Mouse (Mus musculus) lung, adult 2 months (tissue): ENCODE data around the gene Hikeshi. TPM values are rescaled to one million over a fixed set of nuclear protein-coding genes. Genes with fewer than 3 reads are reported as not detected.
A peak's percentile ranks its signal among the peaks of the same experiment; 100 is the strongest.

ENCODE experiments used
- DNase-seq: peaks from one replicate; pipeline ENCODE4 v3.0.0; 2022
- H3K4me1 ChIP-seq: fragments of 200-500 bp; 2 replicates; pipeline ENCODE4 v1.6.1; 2011; ENCODE audit warnings: low read length; ENCODE audit not compliant: control insufficient read depth, insufficient read depth
- H3K4me3 ChIP-seq: fragments of 200-500 bp; replicated peaks from 2 replicates; pipeline ENCODE3; 2011; ENCODE audit warnings: low read depth, mild to moderate bottlenecking, control low read depth, low read length; ENCODE audit errors: extremely low read depth
- CTCF ChIP-seq: fragments of 200-500 bp; IDR thresholded peaks from 2 replicates; pipeline ENCODE4 v1.5.1; 2011; ENCODE audit warnings: mild to moderate bottlenecking, low read length, control low read depth; ENCODE audit not compliant: insufficient read depth
- POLR2A ChIP-seq: fragments of 200-500 bp; IDR thresholded peaks from 2 replicates; pipeline ENCODE4 v1.6.1; 2011; ENCODE audit warnings: low read depth, mild to moderate bottlenecking, control low read depth, low read length, borderline replicate concordance; ENCODE audit errors: extremely low read depth
- WGBS: fragments of 180-500 bp; shearing (Covaris S2); methylation state at CpG from one replicate; pipeline ENCODE4 v1.1.7; 2018; 5-methylcytosine and 5-hydroxymethylcytosine counted together
- polyA plus RNA-seq: library from polyadenylated mRNA; depleted of rRNA; stranded (reverse); fragments of >200 nt; gene quantifications from 2 replicates; pipeline ENCODE4 v1.2.3, GENCODE M21; 2012

Hikeshi gene
- polyA plus RNA-seq, 1 experiment, result 31.5 TPM

DNA sequence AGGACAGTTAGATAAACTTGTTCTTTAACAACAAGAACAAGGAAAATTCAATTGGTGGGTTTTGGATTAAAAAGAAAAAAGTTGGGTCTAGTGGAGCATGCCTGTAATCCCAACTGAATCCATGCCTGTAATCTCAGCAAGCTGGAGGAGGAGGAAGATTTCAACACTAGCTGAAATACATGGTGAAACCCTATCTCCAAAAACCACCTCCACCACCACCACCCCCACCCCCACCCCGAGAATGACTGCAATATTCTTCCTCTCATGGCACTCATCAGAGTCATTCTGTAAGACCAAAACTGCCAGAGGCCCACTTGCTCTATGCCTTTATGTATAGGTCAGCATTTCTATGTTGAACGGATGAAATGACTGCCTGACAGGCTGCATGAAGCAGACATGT, 26.2 kb upstream of the Hikeshi start:
- no peak overlapping the region for H3K4me3 ChIP-seq
- 76% methylated on average over 2 of the region's 2 CpGs for WGBS
- no peak for TF ChIP-seq CTCF
- no peak for TF ChIP-seq POLR2A
- no peak for DNase-seq
- no peaks in the 10 kb centered on the region for H3K4me1 ChIP-seq

DNA sequence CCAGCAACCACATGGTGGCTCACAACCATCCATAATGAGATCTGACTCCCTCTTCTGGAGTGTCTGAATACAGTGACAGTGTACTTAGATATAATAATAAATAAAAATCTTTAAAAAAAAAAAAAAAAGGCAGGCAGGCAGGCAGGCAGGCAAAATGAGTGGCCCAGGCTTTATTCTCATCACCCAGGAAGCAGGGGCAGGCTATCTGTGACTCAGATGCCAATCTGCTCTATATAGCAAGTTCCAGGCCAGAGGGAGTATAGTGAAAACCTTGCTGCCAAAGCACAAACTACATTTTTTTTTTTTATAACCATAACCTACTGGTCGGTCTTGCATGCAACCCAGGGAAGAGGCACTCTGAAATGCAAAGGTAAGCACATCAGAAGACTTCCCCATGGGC, 25.8 kb upstream of the Hikeshi start:
- 88% methylated on average over 1 of the region's 1 CpGs for WGBS
- no peak for DNase-seq

DNA sequence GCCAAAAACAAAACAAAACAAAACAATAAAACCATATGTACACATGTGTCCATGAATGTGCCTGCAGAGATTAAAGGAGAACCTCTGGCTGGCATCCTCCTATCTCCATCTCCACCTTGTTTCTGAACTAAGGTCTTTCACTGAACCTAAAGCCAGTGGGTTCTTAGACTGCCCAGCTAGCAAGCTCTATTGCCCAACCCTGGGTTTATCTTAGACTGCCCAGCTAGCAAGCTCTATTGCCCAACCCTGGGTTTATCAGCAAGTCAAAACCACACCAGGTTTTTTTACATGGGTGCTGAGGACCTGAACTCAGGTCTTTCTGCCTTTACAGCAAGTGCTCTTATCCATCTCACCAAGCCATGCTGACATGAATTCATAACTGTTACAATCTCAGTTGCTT, 22.1 kb upstream of the Hikeshi start:
- Histone ChIP-seq H3K4me3 (no peak overlapping the region), H3K4me1 (no peaks in the 10 kb centered on the region)
- no peak for TF ChIP-seq CTCF
- no peak for TF ChIP-seq POLR2A
- no peak for DNase-seq

More for the DNA sequence above, 25.8 kb upstream of the Hikeshi start:
- no peak overlapping the region for H3K4me3 ChIP-seq
- TF ChIP-seq CTCF, result no peak
- no peak for TF ChIP-seq POLR2A
- no peaks in the 10 kb centered on the region for H3K4me1 ChIP-seq

DNA sequence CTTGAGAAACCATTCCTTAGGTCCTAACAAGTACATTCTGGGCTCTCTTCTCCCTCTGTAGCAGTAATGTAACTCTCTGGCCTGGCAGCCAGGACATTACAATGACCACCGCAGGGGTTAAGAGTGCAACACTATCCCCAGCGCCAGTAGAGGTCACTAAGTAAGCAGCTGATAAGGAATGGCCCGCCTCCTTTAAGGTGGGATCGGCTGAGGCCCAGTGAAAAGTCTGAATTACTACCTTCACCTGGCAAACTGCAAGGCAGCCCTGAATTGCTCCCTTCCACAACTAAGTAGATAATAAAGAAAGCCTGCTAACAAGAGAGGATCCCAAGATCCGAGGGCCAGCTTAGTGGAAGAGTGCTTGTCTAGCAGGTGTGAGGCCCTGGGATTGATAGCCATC, 16.3 kb upstream of the Hikeshi start:
- H3K4me3 ChIP-seq, result no peak overlapping the region
- no peak for DNase-seq
- H3K4me1 ChIP-seq, result no peaks in the 10 kb centered on the region
- WGBS, result 28% methylated on average over 5 of the region's 5 CpGs
- TF ChIP-seq POLR2A, result no peak
- no peak for TF ChIP-seq CTCF

DNA sequence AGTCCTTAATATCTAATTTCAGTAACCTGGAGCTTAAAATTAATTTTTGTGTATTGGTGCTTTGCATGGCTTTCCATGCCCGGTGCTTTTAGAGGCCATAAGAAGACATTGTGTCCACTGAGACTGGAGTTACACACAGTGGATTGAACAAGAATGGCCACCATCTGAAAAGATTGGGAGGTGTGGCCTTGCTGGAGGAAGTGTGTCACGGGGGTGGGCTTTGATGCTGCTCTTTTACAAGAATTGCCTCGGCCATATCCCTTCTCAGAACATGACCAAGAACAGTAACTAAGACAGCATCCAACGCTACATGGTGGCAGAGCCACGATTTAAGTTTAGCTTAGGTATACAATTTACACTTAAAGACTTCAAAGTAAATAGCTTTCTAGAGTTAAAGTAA, 13.3 kb upstream of the Hikeshi start:
- TF ChIP-seq POLR2A (no peak), CTCF (no peak)
- WGBS, result 68% methylated on average over 5 of the region's 5 CpGs
- Histone ChIP-seq H3K4me3 (no peak overlapping the region), H3K4me1 (no peaks in the 10 kb centered on the region)
- DNase-seq, result no peak

DNA sequence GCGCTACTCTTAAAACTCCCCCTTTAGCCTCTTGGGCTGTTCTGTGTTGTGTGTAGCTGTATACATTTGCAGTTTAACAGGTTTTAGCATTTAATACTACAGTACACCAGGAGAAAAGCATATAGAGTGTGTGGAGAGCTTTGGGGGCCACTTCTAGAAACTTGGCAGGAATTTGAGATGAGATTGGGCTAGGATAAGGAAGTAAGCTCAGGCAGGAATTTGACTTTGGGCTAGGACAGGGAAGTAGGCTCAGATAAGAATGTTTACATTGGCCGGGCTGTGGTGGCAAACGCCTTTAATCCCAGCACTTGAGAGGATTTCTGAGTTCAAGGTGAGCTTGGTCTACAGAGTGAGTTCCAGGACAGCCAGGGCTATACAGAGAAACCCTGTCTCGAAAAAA, 8.4 kb upstream of the Hikeshi start:
- TF ChIP-seq POLR2A (no peak), CTCF (no peak)
- DNase-seq, result no peak
- Histone ChIP-seq H3K4me1 (no peaks in the 10 kb centered on the region), H3K4me3 (no peak overlapping the region)
- WGBS, result 45% methylated on average over 4 of the region's 4 CpGs

DNA sequence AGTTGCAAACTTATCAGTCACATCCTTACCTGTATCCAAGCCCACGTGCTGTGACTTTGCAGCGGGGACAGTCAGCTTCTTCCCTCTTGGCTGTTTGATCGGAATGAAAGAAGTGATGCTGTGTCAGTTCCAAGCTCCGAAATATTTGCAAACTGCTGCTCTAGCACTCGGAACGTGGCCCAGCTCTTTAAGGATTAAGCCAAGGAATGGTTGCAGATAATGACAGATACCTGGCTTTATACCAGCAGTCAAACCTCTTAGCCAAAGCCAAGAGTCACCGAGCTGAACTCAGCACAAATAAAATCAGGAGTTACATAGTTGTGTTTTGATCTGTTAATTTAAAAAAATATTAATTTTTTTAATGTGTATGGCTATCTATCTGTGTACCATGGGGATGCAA, 7.0 kb upstream of the Hikeshi start:
- no peak for TF ChIP-seq POLR2A
- no peak for TF ChIP-seq CTCF
- 63% methylated on average over 7 of the region's 7 CpGs for WGBS
- DNase-seq, result no peak
- no peaks in the 10 kb centered on the region for H3K4me1 ChIP-seq
- H3K4me3 ChIP-seq, result no peak overlapping the region

DNA sequence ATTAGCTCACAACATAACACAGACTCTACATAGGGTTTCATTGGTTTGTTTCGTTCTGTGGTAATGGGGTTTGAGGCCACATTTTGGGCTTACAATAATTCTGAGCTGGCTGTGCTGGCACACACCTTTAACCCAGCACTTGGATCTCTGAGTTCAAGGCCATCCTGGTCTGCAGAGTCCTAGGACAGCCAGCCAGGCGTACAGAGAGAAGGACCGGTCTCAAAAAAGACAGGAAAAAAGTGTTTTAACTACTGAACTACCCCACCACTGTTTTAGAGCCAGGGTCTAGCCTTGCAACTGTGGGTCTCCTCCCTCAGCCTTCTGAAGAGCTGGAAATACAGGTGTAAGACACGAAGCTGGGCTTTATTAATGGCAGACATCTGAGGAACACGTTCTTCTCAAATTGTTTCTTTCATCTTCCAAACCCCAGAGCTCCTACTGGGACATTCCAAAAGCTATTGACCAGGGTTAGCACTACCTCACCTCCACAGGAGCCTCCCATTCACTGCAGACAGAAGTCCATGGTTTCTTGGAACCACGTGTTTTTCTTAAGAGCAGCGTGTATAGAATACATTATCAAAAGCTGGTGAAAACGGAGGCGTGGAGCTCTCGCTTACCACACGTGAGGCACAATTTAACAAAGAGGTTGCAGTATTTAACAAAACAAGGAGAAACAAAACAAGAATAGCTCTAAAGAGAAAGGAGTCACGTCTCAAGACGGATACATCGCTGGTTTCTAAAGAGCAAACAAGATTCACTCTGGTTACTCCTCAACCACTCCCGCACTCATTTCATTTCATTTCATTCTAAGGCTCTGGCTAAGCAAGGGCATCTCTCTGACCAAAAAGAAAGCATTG, 1.3 kb downstream of the Hikeshi start:
- H3K4me1 ChIP-seq, result peaks cover 4% of the 10 kb centered on the region; the same call in 1 of the 2 replicates
- TF ChIP-seq POLR2A, result no peak
- WGBS, result 50% methylated on average over 15 of the region's 15 CpGs
- DNase-seq, result no peak
- peak overlapping the region; percentile 37 for H3K4me3 ChIP-seq

DNA sequence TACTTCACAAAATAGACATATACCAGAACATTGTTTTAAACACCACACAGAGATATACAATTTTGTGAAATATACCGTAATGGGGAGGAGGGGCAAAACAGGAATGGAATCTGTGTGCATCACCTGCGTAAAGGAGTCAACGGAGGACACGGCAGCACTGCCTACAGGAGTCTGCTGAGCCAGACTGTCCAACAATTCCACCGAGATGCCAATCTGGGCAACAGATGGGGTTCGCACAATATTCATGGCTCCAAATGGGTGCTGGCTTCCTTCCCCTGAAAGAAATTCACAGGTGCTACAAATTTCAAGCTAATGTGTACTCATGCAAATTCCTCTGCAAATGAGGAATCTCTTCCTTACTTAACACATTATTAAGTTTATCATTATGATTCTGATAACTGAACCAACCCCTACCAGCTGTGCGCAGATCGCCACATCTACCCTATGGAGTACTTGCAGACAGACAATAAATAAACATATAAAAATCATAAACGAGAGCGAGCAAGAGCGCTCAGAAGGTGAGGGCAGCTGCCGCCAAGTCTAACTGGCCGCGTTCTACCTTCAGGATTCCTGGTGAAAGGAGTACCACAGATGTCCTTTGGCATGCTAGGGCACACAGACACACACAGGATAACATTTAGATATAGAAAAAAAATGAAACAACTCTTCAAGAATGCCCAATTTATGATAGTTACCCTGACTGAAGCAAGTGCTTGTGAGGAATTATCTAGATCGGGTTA, 17.4 kb downstream of the Hikeshi start:
- WGBS, result 95% methylated on average over 15 of the region's 15 CpGs
- no peak for DNase-seq
- TF ChIP-seq CTCF (no peak), POLR2A (no peak)
- no peaks in the 10 kb centered on the region for H3K4me1 ChIP-seq
- no peak overlapping the region for H3K4me3 ChIP-seq

DNA sequence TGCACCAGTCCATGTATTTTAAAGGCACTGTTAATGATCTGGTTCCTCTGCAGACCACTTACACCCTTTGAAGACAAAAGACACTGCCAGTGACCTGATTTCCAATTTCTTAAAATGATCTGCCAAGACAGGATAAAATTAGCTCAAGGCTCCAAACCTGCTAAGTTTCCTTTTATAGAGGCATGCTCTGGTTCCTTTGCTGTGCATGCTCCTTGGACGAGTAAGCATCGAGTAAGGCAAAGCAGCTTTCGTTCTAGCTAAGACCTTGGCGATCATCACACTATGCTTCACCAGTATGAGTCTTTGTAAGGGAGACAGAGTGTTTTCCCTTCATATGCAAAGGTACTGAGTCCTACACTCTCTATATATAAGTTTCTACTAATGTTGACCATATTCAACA, 23.2 kb downstream of the Hikeshi start:
- H3K4me1 ChIP-seq, result no peaks in the 10 kb centered on the region
- no peak for DNase-seq
- TF ChIP-seq POLR2A (no peak), CTCF (no peak)
- H3K4me3 ChIP-seq, result no peak overlapping the region
- 89% methylated on average over 4 of the region's 4 CpGs for WGBS
